Mouse (Mus musculus): ENCODE data around the gene Cx3cr1. TPM values are rescaled to one million over a fixed set of nuclear protein-coding genes. Genes with fewer than 3 reads are reported as not detected.

Cx3cr1 gene
- polyA plus RNA-seq, 1 experiment from 2014 or later: 4.7 TPM

Other genes with a start within 250 kb of the Cx3cr1 start
- gene Scn11a, start 244.4 kb downstream of the Cx3cr1 start, polyA plus RNA-seq (2016; fragmentation: Nextera tagmentation; extraction: Ambion mirVana): 0.78 and 1.3 TPM in 2 replicates
- gene Wdr48, start 175.0 kb downstream of the Cx3cr1 start, polyA plus RNA-seq (2016; fragmentation: Nextera tagmentation; extraction: Ambion mirVana): 71.6 and 74.4 TPM in 2 replicates
- 29.9 and 30.4 TPM in 2 replicates for gene Gorasp1, start 132.3 kb downstream of the Cx3cr1 start, polyA plus RNA-seq (2016; fragmentation: Nextera tagmentation; extraction: Ambion mirVana)
- gene Ttc21a, start 132.3 kb downstream of the Cx3cr1 start, polyA plus RNA-seq (2016; fragmentation: Nextera tagmentation; extraction: Ambion mirVana): 0.31 and 0.42 TPM in 2 replicates
- gene Csrnp1, start 85.2 kb downstream of the Cx3cr1 start, polyA plus RNA-seq (2016; fragmentation: Nextera tagmentation; extraction: Ambion mirVana): 3.3 and 4.2 TPM in 2 replicates
- not detected in 2 replicates for gene Xirp1, start 46.3 kb downstream of the Cx3cr1 start, polyA plus RNA-seq (2016; fragmentation: Nextera tagmentation; extraction: Ambion mirVana)
- gene Ccr8, start 22.2 kb upstream of the Cx3cr1 start, polyA plus RNA-seq (2016; fragmentation: Nextera tagmentation; extraction: Ambion mirVana): not detected in 2 replicates
- 40.8 and 44.3 TPM in 2 replicates for gene Slc25a38, start 40.5 kb upstream of the Cx3cr1 start, polyA plus RNA-seq (2016; fragmentation: Nextera tagmentation; extraction: Ambion mirVana)
- 1,594 and 1,616 TPM in 2 replicates for gene Rpsa, start 57.8 kb upstream of the Cx3cr1 start, polyA plus RNA-seq (2016; fragmentation: Nextera tagmentation; extraction: Ambion mirVana)
- 1.7 and 1.9 TPM in 2 replicates for gene Mobp, start 79.8 kb upstream of the Cx3cr1 start, polyA plus RNA-seq (2016; fragmentation: Nextera tagmentation; extraction: Ambion mirVana)
- gene Myrip, start 231.6 kb upstream of the Cx3cr1 start, polyA plus RNA-seq (2016; fragmentation: Nextera tagmentation; extraction: Ambion mirVana): 0.09 and 0.29 TPM in 2 replicates